Mouse (Mus musculus) cortical plate, adult 2 months (tissue): ENCODE data around the gene Cdh20.

ENCODE experiments used
- CTCF ChIP-seq: fragments of 200-500 bp; IDR thresholded peaks from 2 replicates; pipeline ENCODE4 v1.5.1; 2011; ENCODE audit warnings: mild to moderate bottlenecking, control low read depth, low read length; ENCODE audit not compliant: insufficient read depth; ENCODE audit errors: extremely low read depth
- POLR2A ChIP-seq: fragments of 200-500 bp; IDR thresholded peaks from 2 replicates; pipeline ENCODE4 v1.6.1; 2011; ENCODE audit warnings: mild to moderate bottlenecking, low read length, control low read depth; ENCODE audit not compliant: insufficient read depth; ENCODE audit errors: extremely low read depth

DNA sequence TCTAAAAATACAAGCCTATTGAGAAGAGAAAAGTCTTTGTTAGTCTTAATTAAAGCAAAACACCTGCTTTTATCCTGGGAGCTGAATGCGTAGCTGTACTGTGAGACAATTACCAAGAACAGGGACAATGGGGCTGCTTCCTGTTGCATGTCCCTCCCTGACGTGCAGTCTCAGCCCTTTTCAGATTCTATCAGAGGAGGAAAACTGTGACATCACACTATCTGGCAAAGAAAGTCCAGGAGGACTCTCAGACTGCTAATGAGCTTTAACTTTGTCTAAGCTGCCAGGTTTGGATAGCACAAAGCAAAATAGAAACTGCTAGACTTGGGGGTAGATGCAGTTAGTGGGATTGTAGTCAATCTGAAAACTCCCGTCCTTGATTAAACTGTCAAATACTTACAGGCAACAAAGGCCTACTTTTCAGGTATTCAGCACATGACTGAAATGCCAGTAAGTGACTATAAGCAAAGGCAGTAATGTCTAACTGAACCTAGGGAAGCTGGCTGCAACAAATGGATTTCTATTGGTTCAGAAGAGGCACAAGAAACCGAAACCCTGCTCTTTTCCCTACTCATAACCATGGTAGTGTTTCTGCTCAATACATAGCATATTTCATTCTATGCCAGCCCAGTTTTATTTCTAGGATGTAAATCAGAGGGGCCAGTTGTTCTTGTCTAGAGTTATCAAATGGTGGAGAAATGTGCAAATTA lies 70.0 kb downstream of the Cdh20 start:
- TF ChIP-seq CTCF (no peak), POLR2A (no peak)
